Mouse (Mus musculus) forebrain, embryonic 11.5 days (tissue): ENCODE measurements around the gene Dcaf6. TPM values are rescaled to one million over a fixed set of nuclear protein-coding genes. Genes with fewer than 3 reads are reported as not detected.
"Not testable (repeated sequence)": the region's sequence is repeated elsewhere in the genome, so short reads cannot be mapped to it uniquely, and the experiment has no call there.

Source experiments
- ATAC-seq: fragments of 200-750 bp; cut with Nextera tagmentation; replicated peaks from 2 replicates; pipeline ENCODE4 v1.8.0; 2017; ENCODE audit warnings: moderate TSS enrichment; ENCODE audit not compliant: low FRiP score
- DNase-seq: peaks from one replicate; pipeline ENCODE4 v3.0.0-alpha.2; 2017; ENCODE audit warnings: low spot score
- H3K27ac ChIP-seq: fragments of 300-500 bp; sonication (generic); 2 replicates; pipeline ENCODE4 v1.5.1; 2014; ENCODE audit warnings: low read depth, low read length
- H3K27me3 ChIP-seq: fragments of 300-500 bp; sonication (generic); 2 replicates; pipeline ENCODE4 v1.6.1; 2014; ENCODE audit warnings: mild to moderate bottlenecking, low read length, mixed read lengths; ENCODE audit not compliant: control insufficient read depth, insufficient read depth
- H3K36me3 ChIP-seq: fragments of 300-500 bp; sonication (generic); 2 replicates; pipeline ENCODE4 v1.6.1; 2014; ENCODE audit warnings: mild to moderate bottlenecking, low read length, moderate library complexity, mixed read lengths; ENCODE audit not compliant: control insufficient read depth, insufficient read depth
- H3K4me1 ChIP-seq: fragments of 300-500 bp; sonication (generic); replicated peaks from 2 replicates; pipeline ENCODE4 v1.6.1; 2014; ENCODE audit warnings: low read length, mixed read lengths; ENCODE audit not compliant: control insufficient read depth, insufficient read depth
- H3K4me2 ChIP-seq: fragments of 300-500 bp; sonication (generic); 2 replicates; pipeline ENCODE4 v1.6.1; 2014; ENCODE audit warnings: low read depth, mild to moderate bottlenecking, low read length, moderate library complexity, mixed read lengths; ENCODE audit not compliant: severe bottlenecking
- H3K4me3 ChIP-seq: fragments of 300-500 bp; sonication (generic); 2 replicates; pipeline ENCODE4 v1.5.1; 2014; ENCODE audit warnings: low read depth, low read length
- H3K9ac ChIP-seq: fragments of 300-500 bp; sonication (generic); 2 replicates; pipeline ENCODE4 v1.6.1; 2014; ENCODE audit warnings: low read length
- H3K9me3 ChIP-seq: fragments of 300-500 bp; sonication (generic); 2 replicates; pipeline ENCODE4 v1.6.1; 2016; ENCODE audit warnings: low read length, mixed read lengths; ENCODE audit not compliant: control insufficient read depth
- WGBS: fragments of 180-500 bp; shearing (Covaris S2); extraction: QIAGEN DNeasy Blood & Tissue Kit; methylation state at CpG from one replicate; pipeline ENCODE4 v1.1.7; 2014; 5-methylcytosine and 5-hydroxymethylcytosine counted together
- polyA plus RNA-seq: library from polyadenylated mRNA; unstranded; fragments of >200 nt; fragmentation: Nextera tagmentation; extraction: Ambion mirVana; gene quantifications from 2 replicates; pipeline ENCODE4 v1.2.1, GENCODE M21; 2014

Gene Dcaf6
- polyA plus RNA-seq, 1 experiment from 2014 or later = 7.8 TPM

- Histone ChIP-seq H3K9ac (no peak overlapping the region), H3K27ac (no peak overlapping the region), H3K4me3 (no peak overlapping the region), H3K27me3 (no peaks in the 10 kb centered on the region), H3K9me3 (no peaks in the 10 kb centered on the region), H3K4me2 (no peak overlapping the region), H3K4me1 (no peaks in the 10 kb centered on the region), H3K36me3 (no peaks in the 10 kb centered on the region)
- DNase-seq = no peak
- no peak for ATAC-seq
Measured at GRCm38 (mm10) chr1:165348627-165349026, 111.6 kb downstream of the Dcaf6 start.

GRCm38 (mm10) chr1:165344453-165344852 is 115.8 kb downstream of the Dcaf6 start:
- DNase-seq (no peak), ATAC-seq (peak; percentile 83)
- Histone ChIP-seq H3K36me3 (no peaks in the 10 kb centered on the region), H3K4me2 (no peak overlapping the region), H3K27ac (no peak overlapping the region), H3K9me3 (no peaks in the 10 kb centered on the region), H3K4me3 (no peak overlapping the region), H3K9ac (no peak overlapping the region), H3K4me1 (no peaks in the 10 kb centered on the region), H3K27me3 (no peaks in the 10 kb centered on the region)
- WGBS = 43% methylated on average over 4 of the region's 4 CpGs

GRCm38 (mm10) chr1:165342126-165342525 is 118.1 kb downstream of the Dcaf6 start:
- DNase-seq (no peak), ATAC-seq (no peak)
- no peak overlapping the region for H3K9ac ChIP-seq
- 79% methylated on average over 7 of the region's 7 CpGs for WGBS
- no peak overlapping the region for H3K27ac ChIP-seq
- H3K4me1 ChIP-seq = no peaks in the 10 kb centered on the region
- no peak overlapping the region for H3K4me3 ChIP-seq
- no peaks in the 10 kb centered on the region for H3K9me3 ChIP-seq
- no peaks in the 10 kb centered on the region for H3K27me3 ChIP-seq
- H3K4me2 ChIP-seq = no peak overlapping the region
- no peaks in the 10 kb centered on the region for H3K36me3 ChIP-seq

- H3K4me2 ChIP-seq = no peak overlapping the region
- no peak for DNase-seq
- H3K4me1 ChIP-seq = no peaks in the 10 kb centered on the region
- no peak overlapping the region for H3K4me3 ChIP-seq
- H3K9me3 ChIP-seq = no peaks in the 10 kb centered on the region
- H3K36me3 ChIP-seq = no peaks in the 10 kb centered on the region
- H3K27me3 ChIP-seq = no peaks in the 10 kb centered on the region
- no peak overlapping the region for H3K9ac ChIP-seq
- 86% methylated on average over 3 of the region's 3 CpGs for WGBS
- no peak for ATAC-seq
- no peak overlapping the region for H3K27ac ChIP-seq
Measured at GRCm38 (mm10) chr1:165332797-165333196, 127.5 kb downstream of the Dcaf6 start.

- Histone ChIP-seq H3K4me2 (no peak overlapping the region), H3K36me3 (no peaks in the 10 kb centered on the region), H3K4me3 (no peak overlapping the region), H3K4me1 (no peaks in the 10 kb centered on the region), H3K27ac (no peak overlapping the region), H3K9me3 (no peaks in the 10 kb centered on the region), H3K9ac (no peak overlapping the region), H3K27me3 (no peaks in the 10 kb centered on the region)
- no peak for DNase-seq
- no peak for ATAC-seq
Measured at GRCm38 (mm10) chr1:165330859-165331258, 129.4 kb downstream of the Dcaf6 start.

- not testable (repeated sequence) for ATAC-seq, H3K4me2 ChIP-seq, H3K4me3 ChIP-seq, H3K27me3 ChIP-seq, DNase-seq, H3K27ac ChIP-seq, H3K36me3 ChIP-seq, H3K9me3 ChIP-seq, H3K9ac ChIP-seq, H3K4me1 ChIP-seq
- WGBS = 94% methylated on average over 17 of the region's 17 CpGs
Measured at GRCm38 (mm10) chr1:165328384-165329289, 131.6 kb downstream of the Dcaf6 start.

- H3K9ac ChIP-seq = no peak overlapping the region
- H3K9me3 ChIP-seq = no peaks in the 10 kb centered on the region
- H3K4me3 ChIP-seq = no peak overlapping the region
- DNase-seq = no peak
- no peaks in the 10 kb centered on the region for H3K36me3 ChIP-seq
- H3K27ac ChIP-seq = no peak overlapping the region
- H3K4me2 ChIP-seq = no peak overlapping the region
- no peak for ATAC-seq
- 83% methylated on average over 5 of the region's 5 CpGs for WGBS
- H3K27me3 ChIP-seq = no peaks in the 10 kb centered on the region
- H3K4me1 ChIP-seq = no peaks in the 10 kb centered on the region
Measured at GRCm38 (mm10) chr1:165327831-165328230, 132.4 kb downstream of the Dcaf6 start.

- Histone ChIP-seq H3K36me3 (no peaks in the 10 kb centered on the region), H3K4me2 (no peak overlapping the region), H3K4me1 (no peaks in the 10 kb centered on the region), H3K27me3 (no peaks in the 10 kb centered on the region), H3K9me3 (no peaks in the 10 kb centered on the region), H3K27ac (no peak overlapping the region), H3K4me3 (no peak overlapping the region), H3K9ac (no peak overlapping the region)
- ATAC-seq (no peak), DNase-seq (no peak)
- 90% methylated on average over 2 of the region's 2 CpGs for WGBS
Measured at GRCm38 (mm10) chr1:165327370-165327769, 132.9 kb downstream of the Dcaf6 start.

GRCm38 (mm10) chr1:165322934-165323333 is 137.3 kb downstream of the Dcaf6 start:
- 86% methylated on average over 7 of the region's 7 CpGs for WGBS
- ATAC-seq = no peak

More at GRCm38 (mm10) chr1:165322934-165323333, 137.3 kb downstream of the Dcaf6 start:
- H3K9me3 ChIP-seq = no peaks in the 10 kb centered on the region
- no peaks in the 10 kb centered on the region for H3K4me1 ChIP-seq
- no peak overlapping the region for H3K9ac ChIP-seq
- H3K36me3 ChIP-seq = no peaks in the 10 kb centered on the region; the same call in 1 of the 2 replicates
- no peak overlapping the region for H3K4me3 ChIP-seq
- DNase-seq = no peak
- no peak overlapping the region for H3K27ac ChIP-seq
- no peaks in the 10 kb centered on the region for H3K27me3 ChIP-seq
- H3K4me2 ChIP-seq = no peak overlapping the region
